Mouse (Mus musculus): ENCODE results near the gene Gpat2. TPM values are rescaled to one million over a fixed set of nuclear protein-coding genes. Genes with fewer than 3 reads are reported as not detected.

Gpat2 gene
- polyA plus RNA-seq, 1 experiment from 2014 or later: 0.30 TPM

DNA sequence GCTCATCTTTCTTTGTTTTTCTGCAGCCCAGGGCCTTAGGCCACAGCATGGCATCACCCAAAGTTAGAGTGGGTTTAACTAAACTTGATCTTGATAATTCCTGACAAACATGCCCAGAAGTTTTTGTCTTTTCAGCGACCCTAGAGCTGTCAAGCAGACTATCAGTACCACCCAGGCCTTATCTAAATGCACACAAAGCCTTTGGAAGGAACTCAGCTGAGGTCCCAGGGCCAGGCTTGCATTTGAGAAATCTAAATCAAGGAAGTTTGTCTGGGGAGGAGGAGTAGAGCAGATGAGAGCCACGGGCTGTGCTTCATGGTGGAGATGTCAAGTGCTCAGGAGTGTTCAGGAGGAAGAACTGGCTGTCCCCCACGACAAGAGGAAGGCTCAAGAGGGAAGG, 21.8 kb downstream of the Gpat2 start:
- WGBS: 40% methylated on average over 3 of the region's 3 CpGs
- no peak overlapping the region for H3K4me2 ChIP-seq
- H3K9me3 ChIP-seq: no peaks in the 10 kb centered on the region
- no peak overlapping the region for H3K9ac ChIP-seq
- peaks cover 18% of the 10 kb centered on the region; the same call in 1 of the 2 replicates for H3K4me1 ChIP-seq
- no peak for ATAC-seq (ENCODE audit: insufficient read depth, low FRiP score, low read depth)
- H3K27me3 ChIP-seq (replicated peaks): no peaks in the 10 kb centered on the region
- H3K4me3 ChIP-seq (replicated peaks): no peak overlapping the region
- H3K27ac ChIP-seq: no peak overlapping the region
- no peaks in the 10 kb centered on the region for H3K36me3 ChIP-seq

DNA sequence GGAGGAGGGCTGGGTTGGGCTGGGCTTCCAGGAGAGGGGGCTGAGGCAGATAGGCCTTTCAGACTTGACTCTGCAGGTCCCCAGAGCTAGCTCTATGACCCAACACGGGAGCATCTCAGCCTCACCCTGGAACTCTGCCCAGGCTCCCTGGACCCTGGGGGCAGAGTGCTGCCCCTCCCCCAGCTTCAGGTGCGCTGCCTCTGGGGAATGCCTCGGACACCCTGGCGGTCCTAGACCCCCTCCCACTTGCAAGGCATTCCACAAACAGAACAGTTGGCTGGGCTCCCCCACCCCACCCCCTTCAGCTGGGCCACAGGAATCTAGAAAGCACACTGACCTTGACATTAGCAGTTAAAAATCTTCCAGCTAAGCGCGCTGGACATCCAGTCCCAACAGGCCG, 24.7 kb downstream of the Gpat2 start:
- no peak overlapping the region for H3K27ac ChIP-seq
- no peak overlapping the region for H3K9ac ChIP-seq
- H3K4me2 ChIP-seq: no peak overlapping the region
- H3K36me3 ChIP-seq: no peaks in the 10 kb centered on the region
- peaks cover 9% of the 10 kb centered on the region; the same call in 1 of the 2 replicates for H3K4me1 ChIP-seq
- H3K9me3 ChIP-seq: no peaks in the 10 kb centered on the region
- H3K4me3 ChIP-seq (replicated peaks): no peak overlapping the region
- WGBS: 23% methylated on average over 7 of the region's 7 CpGs
- no peaks in the 10 kb centered on the region; the same call in 1 of the 2 replicates for H3K27me3 ChIP-seq (replicated peaks)
- no peak for ATAC-seq (ENCODE audit: insufficient read depth, low FRiP score, low read depth)

DNA sequence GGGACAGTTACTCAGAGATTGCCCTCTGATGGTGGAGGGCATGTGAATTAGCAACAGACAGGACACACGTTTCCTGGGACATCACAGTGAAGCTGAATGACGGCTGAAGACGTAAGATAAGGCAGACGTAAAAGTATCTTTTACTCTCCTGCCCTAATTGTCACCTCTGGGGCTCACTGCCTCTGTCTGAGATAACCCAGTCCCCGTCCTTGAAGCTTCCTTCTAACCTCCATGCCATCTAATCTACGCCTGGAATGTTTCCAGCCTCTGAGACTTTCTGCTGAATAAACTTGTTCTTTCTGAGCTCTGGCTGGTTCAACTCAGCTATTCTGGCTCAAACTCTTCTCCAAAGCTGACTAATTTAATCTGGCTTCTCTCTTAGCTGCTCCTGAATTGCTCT, 26.7 kb downstream of the Gpat2 start:
- no peaks in the 10 kb centered on the region; the same call in 1 of the 2 replicates for H3K27me3 ChIP-seq (replicated peaks)
- no peaks in the 10 kb centered on the region for H3K36me3 ChIP-seq
- no peak overlapping the region for H3K9ac ChIP-seq
- ATAC-seq (ENCODE audit: insufficient read depth, low FRiP score, low read depth): no peak
- no peak overlapping the region for H3K4me2 ChIP-seq
- H3K4me3 ChIP-seq (replicated peaks): no peak overlapping the region
- WGBS: 14% methylated on average over 6 of the region's 6 CpGs
- H3K27ac ChIP-seq: no peak overlapping the region
- no peaks in the 10 kb centered on the region for H3K9me3 ChIP-seq
- peaks cover 7% of the 10 kb centered on the region; the same call in 1 of the 2 replicates for H3K4me1 ChIP-seq

DNA sequence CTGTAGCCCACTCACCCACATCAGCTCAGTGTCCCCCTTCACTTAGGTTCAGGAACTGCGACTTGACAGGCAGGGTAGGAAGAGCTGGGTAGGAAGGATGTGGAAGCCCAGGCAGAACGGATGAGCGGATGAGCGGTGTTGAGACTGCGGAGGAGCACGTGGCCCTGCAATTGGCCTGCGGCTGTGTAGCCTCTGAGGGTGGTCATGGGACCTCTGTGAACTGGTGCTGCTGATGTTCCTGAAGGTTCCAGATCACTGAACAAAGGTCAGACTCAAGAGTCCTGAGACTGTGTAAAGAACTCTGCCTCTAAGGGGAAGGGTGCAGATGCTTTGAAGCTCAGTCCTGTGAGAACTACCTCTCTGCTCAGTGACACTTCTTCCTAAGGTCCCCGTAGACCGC, 28.1 kb downstream of the Gpat2 start:
- Histone ChIP-seq H3K27me3 (replicated peaks) (no peaks in the 10 kb centered on the region; the same call in 1 of the 2 replicates), H3K36me3 (no peaks in the 10 kb centered on the region), H3K27ac (no peak overlapping the region), H3K4me1 (peaks cover 7% of the 10 kb centered on the region; the same call in 1 of the 2 replicates), H3K9ac (no peak overlapping the region), H3K4me2 (no peak overlapping the region), H3K4me3 (replicated peaks) (no peak overlapping the region), H3K9me3 (no peaks in the 10 kb centered on the region)
- no peak for ATAC-seq (ENCODE audit: insufficient read depth, low FRiP score, low read depth)
- 83% methylated on average over 9 of the region's 9 CpGs for WGBS

DNA sequence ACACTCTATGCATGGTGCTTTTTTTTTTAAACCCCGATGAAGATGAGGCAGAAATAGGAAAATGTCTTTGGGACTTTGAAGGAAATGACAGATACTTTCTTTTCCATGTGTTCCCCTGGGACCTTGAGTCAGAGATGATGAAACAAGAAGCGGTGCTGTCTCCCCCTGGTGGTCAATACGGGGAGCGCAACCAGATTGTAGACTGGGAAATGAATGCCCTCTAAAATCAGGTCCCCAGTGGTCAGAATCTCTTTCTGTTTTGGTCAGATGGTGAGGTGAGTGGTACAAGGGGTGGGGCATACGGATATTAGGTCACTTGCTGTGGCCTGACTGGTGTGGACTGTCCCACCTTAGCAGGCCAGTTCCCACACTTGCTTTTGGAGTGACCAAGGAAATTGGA, 28.8 kb downstream of the Gpat2 start:
- WGBS: 2% methylated on average over 5 of the region's 5 CpGs
- no peaks in the 10 kb centered on the region; the same call in 1 of the 2 replicates for H3K27me3 ChIP-seq (replicated peaks)
- no peak overlapping the region for H3K9ac ChIP-seq
- H3K9me3 ChIP-seq: no peaks in the 10 kb centered on the region
- no peak overlapping the region for H3K4me3 ChIP-seq (replicated peaks)
- H3K4me1 ChIP-seq: peaks cover 7% of the 10 kb centered on the region; the same call in 1 of the 2 replicates
- no peaks in the 10 kb centered on the region for H3K36me3 ChIP-seq
- H3K27ac ChIP-seq: no peak overlapping the region
- H3K4me2 ChIP-seq: no peak overlapping the region
- ATAC-seq (ENCODE audit: insufficient read depth, low FRiP score, low read depth): no peak

DNA sequence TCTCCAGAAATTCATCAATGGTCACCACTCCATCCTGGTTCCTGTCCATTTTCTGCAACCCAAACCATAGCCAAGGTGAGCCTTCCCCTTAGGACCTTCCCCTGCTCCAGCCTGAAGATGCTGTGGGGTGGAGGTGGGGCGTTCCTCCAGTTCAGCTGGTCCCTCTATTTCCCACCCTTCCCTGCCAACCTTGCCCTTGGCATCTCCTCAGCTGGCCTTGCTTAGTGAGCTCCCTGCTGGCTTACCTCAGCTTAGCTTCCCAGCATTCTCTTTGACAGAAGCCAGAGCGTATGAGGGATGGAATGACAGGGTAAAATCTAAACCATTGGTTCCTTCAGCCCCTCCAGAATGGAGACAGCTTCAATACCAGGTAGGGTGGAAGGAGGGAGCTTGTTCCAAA, 34.3 kb downstream of the Gpat2 start:
- Histone ChIP-seq H3K36me3 (no peaks in the 10 kb centered on the region), H3K27me3 (replicated peaks) (no peaks in the 10 kb centered on the region), H3K27ac (no peak overlapping the region), H3K4me2 (no peak overlapping the region), H3K4me3 (replicated peaks) (no peak overlapping the region), H3K9me3 (no peaks in the 10 kb centered on the region), H3K9ac (no peak overlapping the region), H3K4me1 (0 out of 2 replicates have a peak, but pooled peaks cover 3% of the 10 kb centered on the region)
- WGBS: 83% methylated on average over 2 of the region's 2 CpGs
- ATAC-seq (ENCODE audit: insufficient read depth, low FRiP score, low read depth): no peak

DNA sequence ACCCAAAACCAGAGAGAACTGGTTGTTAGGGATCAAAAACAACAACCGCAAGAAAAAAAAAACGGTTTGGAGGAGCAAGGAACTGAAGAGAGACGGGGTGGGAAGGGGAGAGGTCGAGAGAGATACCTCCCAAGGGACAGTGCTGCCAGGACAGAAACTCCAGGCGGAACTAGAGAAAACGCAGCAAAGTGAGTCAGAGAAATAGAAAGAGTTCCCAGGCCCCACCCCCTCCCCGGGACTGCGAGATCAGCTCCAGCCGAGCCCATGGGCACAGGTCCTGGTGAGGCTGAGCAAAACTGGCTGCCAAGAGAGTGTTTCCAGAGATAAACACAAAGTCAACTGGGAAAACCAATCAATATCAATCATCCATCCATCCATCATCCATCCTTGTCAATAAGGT, 36.4 kb downstream of the Gpat2 start:
- no peaks in the 10 kb centered on the region for H3K9me3 ChIP-seq
- no peak overlapping the region for H3K4me3 ChIP-seq (replicated peaks)
- H3K9ac ChIP-seq: no peak overlapping the region
- no peaks in the 10 kb centered on the region for H3K27me3 ChIP-seq (replicated peaks)
- WGBS: 37% methylated on average over 9 of the region's 9 CpGs
- no peak for ATAC-seq (ENCODE audit: insufficient read depth, low FRiP score, low read depth)
- H3K27ac ChIP-seq: no peak overlapping the region
- H3K36me3 ChIP-seq: no peaks in the 10 kb centered on the region
- H3K4me1 ChIP-seq: 0 out of 2 replicates have a peak, but pooled peaks cover 3% of the 10 kb centered on the region
- no peak overlapping the region for H3K4me2 ChIP-seq

DNA sequence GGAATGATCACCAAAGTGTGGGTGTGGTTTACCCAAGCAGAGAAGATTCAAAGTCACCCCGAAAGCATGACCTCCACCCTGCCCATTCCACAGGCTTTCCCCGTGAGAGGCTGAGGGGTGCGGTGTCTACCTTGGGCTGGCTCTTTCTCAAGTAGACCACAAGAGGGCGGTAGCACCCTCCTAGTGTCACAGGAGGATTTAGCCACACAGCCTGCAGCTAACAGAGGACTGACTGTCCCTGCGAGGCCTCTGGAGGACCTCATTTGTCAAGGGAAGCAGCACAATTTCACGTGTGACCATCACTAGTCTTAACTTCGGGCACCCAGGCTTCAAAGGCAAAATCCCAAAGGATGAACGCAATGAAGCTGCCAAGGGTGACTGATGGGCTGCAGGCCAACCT, 37.3 kb downstream of the Gpat2 start:
- Histone ChIP-seq H3K27me3 (replicated peaks) (no peaks in the 10 kb centered on the region), H3K4me3 (replicated peaks) (no peak overlapping the region)
- WGBS: 5% methylated on average over 8 of the region's 8 CpGs

DNA sequence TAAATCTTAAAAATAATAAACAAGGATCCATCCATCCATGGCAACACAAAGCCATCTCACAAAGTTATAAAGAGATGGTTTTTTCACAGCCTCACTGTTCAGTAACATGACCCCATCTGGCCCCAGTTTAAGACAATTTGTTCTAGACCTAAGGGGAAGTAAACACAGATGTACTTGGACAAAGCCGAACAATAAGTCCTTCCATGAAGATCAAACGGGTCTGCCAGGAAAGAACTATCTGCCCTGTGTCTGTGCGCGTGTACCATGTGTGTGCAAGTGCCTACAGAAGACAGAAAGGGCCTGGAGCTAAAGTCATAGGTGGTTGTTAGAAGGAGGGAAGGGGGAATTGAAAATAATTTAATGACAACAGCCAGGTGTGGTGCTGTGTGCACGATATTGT, 45.2 kb downstream of the Gpat2 start:
- Histone ChIP-seq H3K4me1 (no peaks in the 10 kb centered on the region), H3K27ac (no peak overlapping the region), H3K36me3 (no peaks in the 10 kb centered on the region), H3K4me3 (replicated peaks) (no peak overlapping the region), H3K4me2 (no peak overlapping the region), H3K9me3 (no peaks in the 10 kb centered on the region), H3K9ac (no peak overlapping the region), H3K27me3 (replicated peaks) (no peaks in the 10 kb centered on the region)
- WGBS: 84% methylated on average over 5 of the region's 5 CpGs
- ATAC-seq (ENCODE audit: insufficient read depth, low FRiP score, low read depth): no peak

More for the DNA sequence above, 37.3 kb downstream of the Gpat2 start:
- Histone ChIP-seq H3K36me3 (no peaks in the 10 kb centered on the region), H3K9ac (no peak overlapping the region), H3K4me1 (0 out of 2 replicates have a peak, but pooled peaks cover 3% of the 10 kb centered on the region), H3K27ac (no peak overlapping the region), H3K4me2 (no peak overlapping the region), H3K9me3 (no peaks in the 10 kb centered on the region)
- ATAC-seq (ENCODE audit: insufficient read depth, low FRiP score, low read depth): peak; percentile 59

DNA sequence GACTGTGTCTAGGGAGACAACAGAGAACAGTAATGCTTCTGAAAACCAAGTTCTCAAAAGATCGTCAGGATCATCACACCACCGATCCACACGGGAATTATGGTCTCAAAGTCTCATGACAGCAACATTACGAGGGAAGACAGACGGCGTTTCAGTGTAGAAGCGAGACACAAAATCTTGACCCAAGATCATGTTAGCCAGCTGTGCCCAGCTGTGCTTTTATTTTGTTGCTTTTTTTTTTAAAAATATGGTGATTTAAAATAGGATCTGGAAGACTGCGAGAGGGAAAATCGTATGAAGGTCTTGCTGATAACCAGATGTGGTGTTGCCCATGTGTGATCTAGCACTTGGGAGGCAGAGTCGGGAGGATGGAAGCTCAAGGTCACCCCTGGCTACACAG, 45.7 kb downstream of the Gpat2 start:
- 62% methylated on average over 10 of the region's 10 CpGs for WGBS
- H3K4me1 ChIP-seq: no peaks in the 10 kb centered on the region
- no peaks in the 10 kb centered on the region for H3K9me3 ChIP-seq
- no peak for ATAC-seq (ENCODE audit: insufficient read depth, low FRiP score, low read depth)
- no peak overlapping the region for H3K4me3 ChIP-seq (replicated peaks)
- H3K36me3 ChIP-seq: no peaks in the 10 kb centered on the region
- no peak overlapping the region for H3K9ac ChIP-seq
- H3K4me2 ChIP-seq: no peak overlapping the region
- H3K27ac ChIP-seq: no peak overlapping the region
- H3K27me3 ChIP-seq (replicated peaks): no peaks in the 10 kb centered on the region

DNA sequence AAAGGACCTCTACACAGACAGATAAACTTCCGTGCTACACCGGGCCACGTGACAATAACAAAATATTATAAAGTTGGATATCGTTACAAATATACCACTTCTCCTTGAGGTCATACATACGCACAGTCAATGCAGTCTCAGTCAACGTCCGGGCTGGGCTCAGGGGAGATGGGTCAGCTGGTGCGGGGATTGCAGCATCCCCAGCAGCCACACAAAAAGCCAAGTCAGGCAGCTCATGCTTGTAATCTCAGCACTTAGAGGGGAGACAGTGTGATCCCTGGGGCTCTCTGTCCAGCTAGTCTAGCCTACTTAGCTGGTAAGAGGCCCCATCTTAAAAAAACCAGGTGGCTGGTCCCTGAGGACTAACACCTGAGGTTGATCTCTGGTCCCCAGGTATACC, 46.3 kb downstream of the Gpat2 start:
- Histone ChIP-seq H3K36me3 (no peaks in the 10 kb centered on the region), H3K9ac (no peak overlapping the region), H3K4me1 (no peaks in the 10 kb centered on the region), H3K4me2 (no peak overlapping the region), H3K9me3 (no peaks in the 10 kb centered on the region), H3K4me3 (replicated peaks) (no peak overlapping the region), H3K27ac (no peak overlapping the region), H3K27me3 (replicated peaks) (no peaks in the 10 kb centered on the region)
- no peak for ATAC-seq (ENCODE audit: insufficient read depth, low FRiP score, low read depth)
- WGBS: 84% methylated on average over 8 of the region's 8 CpGs

DNA sequence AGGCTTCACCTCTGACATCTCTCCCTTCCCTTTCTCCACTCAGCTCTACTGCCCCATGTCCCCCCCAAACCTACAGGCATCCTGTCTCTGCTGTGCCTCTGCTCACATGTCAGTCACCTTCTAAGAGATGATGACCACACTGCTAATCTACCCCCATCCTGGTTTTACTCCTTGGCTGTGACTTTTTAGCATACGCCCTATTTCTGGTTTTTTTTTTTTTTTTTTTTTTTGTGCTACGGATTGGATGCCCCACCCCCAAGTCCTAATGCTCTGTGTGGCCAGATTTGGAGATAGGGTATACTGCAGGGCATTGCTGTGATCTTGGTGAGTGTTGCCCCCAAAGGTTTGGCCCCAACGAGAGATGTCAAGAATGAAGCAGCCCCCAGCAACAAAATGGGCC, 47.3 kb downstream of the Gpat2 start:
- no peak overlapping the region for H3K9ac ChIP-seq
- ATAC-seq (ENCODE audit: insufficient read depth, low FRiP score, low read depth): no peak
- H3K4me2 ChIP-seq: no peak overlapping the region
- no peak overlapping the region for H3K4me3 ChIP-seq (replicated peaks)
- 55% methylated on average over 3 of the region's 3 CpGs for WGBS
- H3K36me3 ChIP-seq: no peaks in the 10 kb centered on the region
- no peaks in the 10 kb centered on the region for H3K4me1 ChIP-seq
- H3K9me3 ChIP-seq: no peaks in the 10 kb centered on the region
- no peaks in the 10 kb centered on the region for H3K27me3 ChIP-seq (replicated peaks)
- H3K27ac ChIP-seq: no peak overlapping the region

DNA sequence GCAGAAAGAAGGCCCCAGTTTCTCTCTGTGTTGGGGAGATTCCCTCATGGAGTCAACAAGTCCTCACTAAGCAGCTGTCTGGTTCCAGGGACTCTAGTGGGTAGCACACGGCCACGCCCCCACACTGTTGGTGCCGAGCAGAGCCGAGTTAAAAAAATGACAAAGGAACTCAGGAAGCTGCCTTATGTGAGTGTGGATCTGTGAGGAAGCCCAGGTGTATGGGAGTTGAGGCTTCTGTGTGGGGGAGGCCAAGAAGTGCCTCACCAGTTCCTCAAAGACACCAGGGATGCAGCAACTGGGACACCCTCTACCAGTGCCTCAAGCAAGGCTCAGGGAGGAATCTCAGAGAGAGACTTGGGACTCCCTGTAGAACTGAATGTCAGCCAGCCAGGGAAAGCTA, 54.2 kb downstream of the Gpat2 start:
- 63% methylated on average over 4 of the region's 4 CpGs for WGBS
- no peak overlapping the region for H3K27ac ChIP-seq

More for the DNA sequence above, 54.2 kb downstream of the Gpat2 start:
- Histone ChIP-seq H3K4me1 (peaks cover 18% of the 10 kb centered on the region), H3K9me3 (no peaks in the 10 kb centered on the region), H3K27me3 (replicated peaks) (peaks cover 49% of the 10 kb centered on the region), H3K36me3 (no peaks in the 10 kb centered on the region), H3K9ac (no peak overlapping the region), H3K4me3 (replicated peaks) (no peak overlapping the region), H3K4me2 (no peak overlapping the region)
- no peak for ATAC-seq (ENCODE audit: insufficient read depth, low FRiP score, low read depth)
